Mouse (Mus musculus): ENCODE results near the gene Acbd4. TPM values are rescaled to one million over a fixed set of nuclear protein-coding genes. Genes with fewer than 3 reads are reported as not detected.
A peak's percentile ranks its signal among the peaks of the same experiment; 100 is the strongest.

Gene Acbd4
- polyA plus RNA-seq, 1 experiment, result 40.7 TPM

GRCm38 (mm10) chr11:103134221-103134620 lies 32.7 kb downstream of the Acbd4 start:
- peaks cover 3% of the 10 kb centered on the region; the same call in 1 of the 2 replicates for H3K4me1 ChIP-seq (ENCODE audit: control insufficient read depth, insufficient read depth, low read length)
- H3K4me3 ChIP-seq (ENCODE audit: insufficient read depth, low read length), result no peak overlapping the region
- no peak for TF ChIP-seq CTCF (IDR thresholded peaks at IDR 0.05; ENCODE audit: extremely low read depth, insufficient read depth, low read length)
- TF ChIP-seq POLR2A (IDR thresholded peaks at IDR 0.05; ENCODE audit: extremely low read depth, insufficient read depth, low read length), result no peak
- H3K27ac ChIP-seq (ENCODE audit: insufficient read depth, low read length), result peak overlapping the region; percentile 85; the same call in 1 of the 2 replicates

- no peak for TF ChIP-seq POLR2A (IDR thresholded peaks at IDR 0.05; ENCODE audit: extremely low read depth, insufficient read depth, low read length)
- Histone ChIP-seq H3K4me3 (ENCODE audit: insufficient read depth, low read length) (no peak overlapping the region), H3K27ac (ENCODE audit: insufficient read depth, low read length) (no peak overlapping the region), H3K4me1 (ENCODE audit: control insufficient read depth, insufficient read depth, low read length) (peaks cover 7% of the 10 kb centered on the region)
Observed at GRCm38 (mm10) chr11:103136039-103136577, 34.6 kb downstream of the Acbd4 start.

GRCm38 (mm10) chr11:103139951-103140762 lies 38.7 kb downstream of the Acbd4 start:
- TF ChIP-seq POLR2A (IDR thresholded peaks at IDR 0.05; ENCODE audit: extremely low read depth, insufficient read depth, low read length) (no peak), CTCF (IDR thresholded peaks at IDR 0.05; ENCODE audit: extremely low read depth, insufficient read depth, low read length) (no peak)
- H3K4me1 ChIP-seq (ENCODE audit: control insufficient read depth, insufficient read depth, low read length), result peaks cover 14% of the 10 kb centered on the region
- H3K27ac ChIP-seq (ENCODE audit: insufficient read depth, low read length), result peak overlapping the region; percentile 75; the same call in 1 of the 2 replicates
- H3K4me3 ChIP-seq (ENCODE audit: insufficient read depth, low read length), result no peak overlapping the region

- Histone ChIP-seq H3K4me1 (ENCODE audit: control insufficient read depth, insufficient read depth, low read length) (peaks cover 12% of the 10 kb centered on the region), H3K4me3 (ENCODE audit: insufficient read depth, low read length) (no peak overlapping the region), H3K27ac (ENCODE audit: insufficient read depth, low read length) (peak overlapping the region; percentile 75)
- TF ChIP-seq CTCF (IDR thresholded peaks at IDR 0.05; ENCODE audit: extremely low read depth, insufficient read depth, low read length) (no peak), POLR2A (IDR thresholded peaks at IDR 0.05; ENCODE audit: extremely low read depth, insufficient read depth, low read length) (no peak)
Observed at GRCm38 (mm10) chr11:103140763-103141100, 39.2 kb downstream of the Acbd4 start.

- Histone ChIP-seq H3K4me1 (ENCODE audit: control insufficient read depth, insufficient read depth, low read length) (peaks cover 12% of the 10 kb centered on the region), H3K4me3 (ENCODE audit: insufficient read depth, low read length) (no peak overlapping the region), H3K27ac (ENCODE audit: insufficient read depth, low read length) (peak overlapping the region; percentile 75)
- TF ChIP-seq POLR2A (IDR thresholded peaks at IDR 0.05; ENCODE audit: extremely low read depth, insufficient read depth, low read length), result no peak
- TF ChIP-seq CTCF (IDR thresholded peaks at IDR 0.05; ENCODE audit: extremely low read depth, insufficient read depth, low read length), result no peak
Observed at GRCm38 (mm10) chr11:103141101-103141943, 39.8 kb downstream of the Acbd4 start.

GRCm38 (mm10) chr11:103141944-103142255 lies 40.4 kb downstream of the Acbd4 start:
- Histone ChIP-seq H3K4me3 (ENCODE audit: insufficient read depth, low read length) (no peak overlapping the region), H3K4me1 (ENCODE audit: control insufficient read depth, insufficient read depth, low read length) (peaks cover 12% of the 10 kb centered on the region), H3K27ac (ENCODE audit: insufficient read depth, low read length) (peak overlapping the region; percentile 30)
- TF ChIP-seq CTCF (IDR thresholded peaks at IDR 0.05; ENCODE audit: extremely low read depth, insufficient read depth, low read length) (no peak), POLR2A (IDR thresholded peaks at IDR 0.05; ENCODE audit: extremely low read depth, insufficient read depth, low read length) (no peak)

GRCm38 (mm10) chr11:103142441-103143182 lies 41.1 kb downstream of the Acbd4 start:
- peak; percentile 52; the same call in 1 of the 2 replicates for TF ChIP-seq POLR2A (IDR thresholded peaks at IDR 0.05; ENCODE audit: extremely low read depth, insufficient read depth, low read length)
- no peak for TF ChIP-seq CTCF (IDR thresholded peaks at IDR 0.05; ENCODE audit: extremely low read depth, insufficient read depth, low read length)
- H3K27ac ChIP-seq (ENCODE audit: insufficient read depth, low read length), result peak overlapping the region; percentile 85
- peaks cover 12% of the 10 kb centered on the region for H3K4me1 ChIP-seq (ENCODE audit: control insufficient read depth, insufficient read depth, low read length)
- H3K4me3 ChIP-seq (ENCODE audit: insufficient read depth, low read length), result peak overlapping the region; percentile 41

GRCm38 (mm10) chr11:103144309-103145285 lies 43.1 kb downstream of the Acbd4 start:
- TF ChIP-seq CTCF (IDR thresholded peaks at IDR 0.05; ENCODE audit: extremely low read depth, insufficient read depth, low read length), result no peak
- TF ChIP-seq POLR2A (IDR thresholded peaks at IDR 0.05; ENCODE audit: extremely low read depth, insufficient read depth, low read length), result no peak
- H3K4me3 ChIP-seq (ENCODE audit: insufficient read depth, low read length), result no peak overlapping the region
- peaks cover 12% of the 10 kb centered on the region for H3K4me1 ChIP-seq (ENCODE audit: control insufficient read depth, insufficient read depth, low read length)
- no peak overlapping the region for H3K27ac ChIP-seq (ENCODE audit: insufficient read depth, low read length)
